Mouse (Mus musculus) embryonic facial prominence, embryonic 12.5 days (tissue): ENCODE results near the gene Crb1. TPM values are rescaled to one million over a fixed set of nuclear protein-coding genes. Genes with fewer than 3 reads are reported as not detected.

Source experiments
- ATAC-seq: fragments of 200-750 bp; cut with Nextera tagmentation; 2 replicates; pipeline ENCODE4 v1.8.0; 2017; ENCODE audit not compliant: insufficient number of reproducible peaks, insufficient read depth, low FRiP score, low TSS enrichment
- H3K27ac ChIP-seq: fragments of 300-500 bp; sonication (generic); 2 replicates; pipeline ENCODE4 v1.5.1; 2016; ENCODE audit warnings: mild to moderate bottlenecking
- H3K27me3 ChIP-seq: fragments of 300-500 bp; sonication (generic); 2 replicates; pipeline ENCODE4 v1.6.1; 2016; ENCODE audit warnings: mild to moderate bottlenecking, moderate library complexity
- H3K36me3 ChIP-seq: fragments of 300-500 bp; sonication (generic); 2 replicates; pipeline ENCODE4 v1.6.1; 2016; ENCODE audit warnings: mild to moderate bottlenecking
- H3K4me1 ChIP-seq: fragments of 300-500 bp; sonication (generic); 2 replicates; pipeline ENCODE4 v1.6.1; 2016
- H3K4me2 ChIP-seq: fragments of 300-500 bp; sonication (generic); replicated peaks from 2 replicates; pipeline ENCODE4 v1.6.1; 2016; ENCODE audit warnings: mild to moderate bottlenecking, moderate library complexity
- H3K4me3 ChIP-seq: fragments of 300-500 bp; sonication (generic); 2 replicates; pipeline ENCODE4 v1.5.1; 2016; ENCODE audit warnings: mild to moderate bottlenecking
- H3K9ac ChIP-seq: fragments of 300-500 bp; sonication (generic); 2 replicates; pipeline ENCODE4 v1.6.1; 2016; ENCODE audit warnings: mild to moderate bottlenecking, moderate library complexity
- H3K9me3 ChIP-seq: fragments of 300-500 bp; sonication (generic); 2 replicates; pipeline ENCODE4 v1.6.1; 2016; ENCODE audit warnings: mild to moderate bottlenecking, moderate library complexity
- WGBS: fragments of 180-500 bp; shearing (Covaris S2); methylation state at CpG from one replicate; pipeline ENCODE4 v1.1.7; 2016; 5-methylcytosine and 5-hydroxymethylcytosine counted together
- polyA plus RNA-seq: library from polyadenylated mRNA; unstranded; fragments of >200 nt; fragmentation: Nextera tagmentation; extraction: Ambion mirVana; gene quantifications from 2 replicates; pipeline ENCODE4 v1.2.1, GENCODE M21; 2016

Gene Crb1
- polyA plus RNA-seq, 1 experiment from 2014 or later, result 0.58 TPM

DNA sequence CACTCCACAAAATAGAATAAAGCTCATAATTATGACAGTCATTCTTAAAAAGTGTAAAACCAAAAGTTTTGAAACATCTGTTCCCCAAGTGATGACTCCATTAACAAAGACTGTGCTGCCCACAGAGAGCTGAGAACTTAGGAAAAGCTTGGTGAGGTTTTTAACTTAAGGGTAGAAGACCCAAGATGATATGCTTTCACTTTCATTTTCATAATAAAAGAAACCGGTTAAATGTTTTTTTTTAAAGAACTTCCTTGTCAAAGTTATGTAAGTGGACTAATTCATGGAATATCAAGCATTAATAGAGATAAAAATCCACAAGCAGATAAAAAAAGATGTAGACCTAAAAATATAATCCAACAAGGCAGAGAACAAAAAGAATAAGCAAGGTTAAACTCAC lies 113.7 kb downstream of the Crb1 start:
- Histone ChIP-seq H3K4me2 (no peak overlapping the region), H3K4me1 (no peaks in the 10 kb centered on the region), H3K27ac (no peak overlapping the region), H3K9me3 (no peaks in the 10 kb centered on the region), H3K9ac (no peak overlapping the region), H3K27me3 (no peaks in the 10 kb centered on the region), H3K4me3 (no peak overlapping the region), H3K36me3 (no peaks in the 10 kb centered on the region)
- 84% methylated on average over 1 of the region's 1 CpGs for WGBS
- no peak for ATAC-seq

- H3K36me3 ChIP-seq, result no peaks in the 10 kb centered on the region
- no peaks in the 10 kb centered on the region for H3K27me3 ChIP-seq
- no peak overlapping the region for H3K4me3 ChIP-seq
- WGBS, result 63% methylated on average over 7 of the region's 7 CpGs
- no peak overlapping the region for H3K4me2 ChIP-seq
- no peaks in the 10 kb centered on the region for H3K9me3 ChIP-seq
- no peak overlapping the region for H3K9ac ChIP-seq
- no peak overlapping the region for H3K27ac ChIP-seq
- ATAC-seq, result 0 out of 2 replicates have a peak, but pooled peaks have one; percentile 22
- 0 out of 2 replicates have a peak, but pooled peaks cover 4% of the 10 kb centered on the region for H3K4me1 ChIP-seq
These were observed 121.3 kb downstream of the Crb1 start for GRCm38 (mm10) chr1:139255581-139255980.

- ATAC-seq, result no peak
- H3K9ac ChIP-seq, result no peak overlapping the region
- H3K27me3 ChIP-seq, result no peaks in the 10 kb centered on the region
- no peak overlapping the region for H3K4me2 ChIP-seq
- no peaks in the 10 kb centered on the region for H3K9me3 ChIP-seq
- peaks cover 4% of the 10 kb centered on the region; the same call in 1 of the 2 replicates for H3K4me1 ChIP-seq
- H3K4me3 ChIP-seq, result no peak overlapping the region
- H3K27ac ChIP-seq, result no peak overlapping the region
- no peaks in the 10 kb centered on the region for H3K36me3 ChIP-seq
- WGBS, result 88% methylated on average over 3 of the region's 3 CpGs
These were observed 124.9 kb downstream of the Crb1 start for GRCm38 (mm10) chr1:139252041-139252440.

DNA sequence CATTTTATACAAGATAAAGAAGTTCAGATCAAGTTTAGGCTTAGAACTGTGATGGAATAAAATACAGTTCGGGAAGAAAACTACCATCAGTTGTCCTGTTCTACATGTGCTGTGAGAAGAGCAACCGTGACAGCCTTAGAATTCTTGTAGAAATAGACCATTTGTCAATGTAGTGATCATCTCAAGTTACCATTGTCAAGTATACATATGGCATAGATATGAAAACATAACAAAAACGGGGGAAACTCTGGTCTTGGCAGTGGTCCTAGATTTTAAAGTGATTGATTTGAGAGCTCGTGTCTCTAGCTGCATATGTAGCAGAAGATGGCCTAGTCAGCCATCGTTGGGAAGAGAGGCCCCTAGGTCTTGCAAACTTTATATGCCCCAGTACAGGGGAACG lies 127.7 kb downstream of the Crb1 start:
- H3K4me2 ChIP-seq, result no peak overlapping the region
- H3K27ac ChIP-seq, result no peak overlapping the region
- H3K4me1 ChIP-seq, result no peaks in the 10 kb centered on the region; the same call in 1 of the 2 replicates
- no peak for ATAC-seq
- no peak overlapping the region for H3K4me3 ChIP-seq
- WGBS, result 71% methylated on average over 6 of the region's 6 CpGs
- no peaks in the 10 kb centered on the region for H3K9me3 ChIP-seq
- H3K9ac ChIP-seq, result no peak overlapping the region
- H3K27me3 ChIP-seq, result no peaks in the 10 kb centered on the region
- no peaks in the 10 kb centered on the region for H3K36me3 ChIP-seq

DNA sequence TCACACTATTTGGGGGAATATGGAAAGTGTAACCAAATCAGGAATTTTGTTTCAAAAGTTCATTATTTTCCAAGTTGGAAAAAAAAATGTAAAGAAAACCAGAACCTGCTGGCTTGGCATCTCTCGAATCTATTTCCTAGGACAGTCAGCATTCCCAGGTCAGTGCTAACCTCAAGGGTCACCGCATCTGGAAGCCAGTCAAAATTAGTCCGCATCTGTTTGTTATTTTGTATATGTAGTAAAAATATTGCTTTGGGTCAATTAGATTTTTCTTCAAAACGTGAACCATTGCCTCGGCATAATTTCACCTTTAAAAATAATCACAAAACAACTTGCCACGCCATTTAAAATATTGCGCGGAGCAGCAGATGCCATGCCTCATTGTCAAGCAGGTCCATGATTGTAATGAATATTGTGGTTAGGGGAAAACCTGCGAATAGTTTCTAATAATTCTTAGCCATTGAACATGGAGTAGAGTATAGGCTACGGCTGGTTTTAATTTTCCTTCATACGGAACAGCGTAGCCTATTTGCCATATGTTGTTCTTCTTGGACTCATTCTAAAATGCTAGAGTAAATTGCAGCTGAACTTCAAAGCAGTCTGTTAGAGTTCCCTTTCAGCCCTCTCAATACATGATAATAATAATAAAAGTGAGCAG lies 130.0 kb downstream of the Crb1 start:
- Histone ChIP-seq H3K9me3 (no peaks in the 10 kb centered on the region), H3K27ac (no peak overlapping the region), H3K4me1 (no peaks in the 10 kb centered on the region; the same call in 1 of the 2 replicates), H3K4me2 (no peak overlapping the region), H3K36me3 (no peaks in the 10 kb centered on the region), H3K27me3 (no peaks in the 10 kb centered on the region), H3K4me3 (no peak overlapping the region), H3K9ac (no peak overlapping the region)
- WGBS, result 34% methylated on average over 12 of the region's 12 CpGs
- ATAC-seq, result no peak

- H3K4me1 ChIP-seq, result no peaks in the 10 kb centered on the region
- no peak overlapping the region for H3K27ac ChIP-seq
- no peak overlapping the region for H3K4me3 ChIP-seq
- no peaks in the 10 kb centered on the region for H3K36me3 ChIP-seq
- no peak overlapping the region for H3K4me2 ChIP-seq
- WGBS, result 69% methylated on average over 5 of the region's 5 CpGs
- no peaks in the 10 kb centered on the region for H3K27me3 ChIP-seq
- no peak for ATAC-seq
- no peaks in the 10 kb centered on the region for H3K9me3 ChIP-seq
- no peak overlapping the region for H3K9ac ChIP-seq
These were observed 140.1 kb downstream of the Crb1 start for GRCm38 (mm10) chr1:139236794-139237193.

- 91% methylated on average over 3 of the region's 3 CpGs for WGBS
- no peaks in the 10 kb centered on the region for H3K4me1 ChIP-seq
- no peak overlapping the region for H3K27ac ChIP-seq
- no peak overlapping the region for H3K9ac ChIP-seq
- H3K9me3 ChIP-seq, result no peaks in the 10 kb centered on the region
- H3K36me3 ChIP-seq, result no peaks in the 10 kb centered on the region
- H3K4me2 ChIP-seq, result no peak overlapping the region
- ATAC-seq, result no peak
- no peak overlapping the region for H3K4me3 ChIP-seq
- no peaks in the 10 kb centered on the region for H3K27me3 ChIP-seq
These were observed 142.0 kb downstream of the Crb1 start for GRCm38 (mm10) chr1:139234611-139235568.

DNA sequence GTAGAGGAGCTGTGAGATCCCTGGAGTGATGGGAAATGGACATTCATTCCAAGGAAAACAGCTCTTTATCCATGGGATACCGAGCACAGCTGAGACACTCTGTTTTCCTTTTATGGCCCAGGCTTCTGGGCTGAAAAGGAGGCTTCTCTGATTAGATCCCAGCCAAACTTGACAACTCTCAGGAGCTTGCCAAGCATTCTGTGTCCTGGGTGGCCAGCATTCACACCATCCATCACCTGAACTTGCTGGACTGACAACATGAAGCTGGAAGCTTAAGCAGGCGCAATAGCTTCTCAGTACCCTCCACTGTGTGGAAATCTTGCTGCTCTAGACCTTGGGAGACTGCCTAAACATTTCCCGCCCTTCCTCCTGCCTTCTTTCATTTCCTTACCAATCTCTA lies 144.3 kb downstream of the Crb1 start:
- Histone ChIP-seq H3K27ac (no peak overlapping the region), H3K4me1 (no peaks in the 10 kb centered on the region), H3K36me3 (no peaks in the 10 kb centered on the region), H3K27me3 (no peaks in the 10 kb centered on the region), H3K9me3 (no peaks in the 10 kb centered on the region), H3K4me3 (no peak overlapping the region), H3K9ac (no peak overlapping the region), H3K4me2 (no peak overlapping the region)
- 80% methylated on average over 3 of the region's 3 CpGs for WGBS
- ATAC-seq, result no peak

DNA sequence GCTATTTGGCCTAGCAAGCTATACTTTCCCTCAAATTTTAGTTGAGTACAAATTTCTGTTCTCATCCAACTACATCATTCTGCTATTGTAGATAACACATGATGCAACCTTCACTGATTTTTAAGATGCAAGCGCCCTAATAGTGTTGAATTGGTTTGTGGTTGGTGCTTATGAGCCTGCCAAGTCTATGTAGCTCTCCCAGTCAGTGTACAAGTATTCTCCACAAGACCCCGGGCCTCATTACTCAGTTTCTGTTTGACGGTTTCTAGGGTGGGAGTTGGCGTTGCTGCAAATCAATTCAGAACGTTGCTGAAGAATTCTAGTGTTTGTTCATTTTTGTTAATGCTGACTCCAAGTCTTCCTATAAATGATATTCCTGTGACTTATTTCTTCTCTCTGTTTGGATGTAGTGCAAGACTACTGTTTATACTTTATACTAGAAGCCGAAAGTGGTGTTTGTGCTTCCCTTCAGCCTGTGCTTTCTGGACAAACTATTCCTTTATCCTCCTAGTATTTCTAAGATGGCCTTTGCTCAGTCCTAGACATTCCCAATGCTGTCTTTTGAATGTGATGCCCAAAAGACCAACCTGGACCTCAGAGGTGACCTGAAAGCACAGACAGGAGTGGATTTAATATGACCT lies 152.5 kb downstream of the Crb1 start:
- ATAC-seq, result no peak

GRCm38 (mm10) chr1:139223804-139224203 lies 153.1 kb downstream of the Crb1 start:
- Histone ChIP-seq H3K27me3 (no peaks in the 10 kb centered on the region), H3K9ac (no peak overlapping the region), H3K4me2 (no peak overlapping the region), H3K4me3 (no peak overlapping the region), H3K9me3 (no peaks in the 10 kb centered on the region), H3K4me1 (no peaks in the 10 kb centered on the region), H3K36me3 (no peaks in the 10 kb centered on the region), H3K27ac (no peak overlapping the region)
- no peak for ATAC-seq
- WGBS, result 56% methylated on average over 4 of the region's 4 CpGs

More for the DNA sequence above, 152.5 kb downstream of the Crb1 start:
- Histone ChIP-seq H3K36me3 (no peaks in the 10 kb centered on the region), H3K27ac (no peak overlapping the region), H3K4me2 (no peak overlapping the region), H3K9me3 (no peaks in the 10 kb centered on the region), H3K9ac (no peak overlapping the region), H3K27me3 (no peaks in the 10 kb centered on the region), H3K4me3 (no peak overlapping the region), H3K4me1 (no peaks in the 10 kb centered on the region)
- 82% methylated on average over 6 of the region's 6 CpGs for WGBS

DNA sequence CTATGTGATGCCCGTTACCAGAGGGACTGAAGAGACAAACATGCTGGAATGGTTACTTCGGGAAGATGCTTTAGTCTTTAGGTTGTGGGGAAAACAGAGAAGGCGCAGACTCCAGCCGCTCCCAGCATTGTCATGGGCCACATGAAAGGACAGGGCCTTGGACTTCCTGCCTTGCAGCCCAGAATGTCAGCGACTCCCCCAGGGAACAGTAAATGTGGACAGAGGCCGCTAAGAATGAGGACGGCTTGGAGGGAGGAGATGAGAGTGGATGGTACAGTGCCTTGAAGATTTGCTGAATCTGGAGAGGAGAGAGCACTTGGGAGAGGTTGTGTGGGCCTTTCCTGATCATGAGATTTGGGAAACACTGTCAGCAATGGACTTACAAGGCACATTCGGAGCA lies 161.6 kb downstream of the Crb1 start:
- ATAC-seq, result no peak
- H3K27me3 ChIP-seq, result no peaks in the 10 kb centered on the region
- H3K9me3 ChIP-seq, result no peaks in the 10 kb centered on the region
- H3K4me1 ChIP-seq, result no peaks in the 10 kb centered on the region
- no peak overlapping the region for H3K4me3 ChIP-seq
- no peak overlapping the region for H3K27ac ChIP-seq
- H3K36me3 ChIP-seq, result no peaks in the 10 kb centered on the region
- H3K9ac ChIP-seq, result no peak overlapping the region
- H3K4me2 ChIP-seq, result no peak overlapping the region
- WGBS, result 59% methylated on average over 8 of the region's 8 CpGs
